Mouse (Mus musculus): ENCODE measurements at regions not wholly inside any gene's neighbourhood (a gene's known extent, or its start where the extent isn't known, plus 50 kb on each side); places are given as distances from the start of the nearest gene placed in this dataset.
"Not testable (repeated sequence)": the region's sequence is repeated elsewhere in the genome, so short reads cannot be mapped to it uniquely, and the experiment has no call there.

- H3K9ac ChIP-seq (replicated peaks; ENCODE audit: low read length); H3K4me2 ChIP-seq (ENCODE audit: low read depth, low read length); H3K4me1 ChIP-seq (ENCODE audit: insufficient read depth, low read length); H3K9me3 ChIP-seq (ENCODE audit: low read length); H3K27ac ChIP-seq; H3K27me3 ChIP-seq (ENCODE audit: insufficient read depth, low read length); DNase-seq (ENCODE audit: low spot score); H3K36me3 ChIP-seq (ENCODE audit: insufficient read depth, low read length); H3K4me3 ChIP-seq (ENCODE audit: low read length); ATAC-seq: not testable (repeated sequence)
- WGBS: 64% methylated on average over 1 of the region's 1 CpGs
Measured at GRCm38 (mm10) chr2:95433996-95434395, 884.0 kb upstream of the Lrrc4c start.

GRCm38 (mm10) chr2:95440957-95441356 is 877.0 kb upstream of the Lrrc4c start:
- TF ChIP-seq CTCF (IDR thresholded peaks at IDR 0.05; ENCODE audit: low read depth): no peak
- no peak for ATAC-seq
- H3K4me3 ChIP-seq (ENCODE audit: low read length): no peak overlapping the region
- H3K27me3 ChIP-seq (ENCODE audit: insufficient read depth, low read length): no peaks in the 10 kb centered on the region
- no peaks in the 10 kb centered on the region for H3K9me3 ChIP-seq (ENCODE audit: low read length)
- no peak overlapping the region for H3K4me2 ChIP-seq (ENCODE audit: low read depth, low read length)
- no peak for DNase-seq (ENCODE audit: low spot score)
- H3K27ac ChIP-seq: no peak overlapping the region
- H3K9ac ChIP-seq (replicated peaks; ENCODE audit: low read length): no peak overlapping the region
- H3K4me1 ChIP-seq (ENCODE audit: insufficient read depth, low read length): no peaks in the 10 kb centered on the region
- no peaks in the 10 kb centered on the region for H3K36me3 ChIP-seq (ENCODE audit: insufficient read depth, low read length)

GRCm38 (mm10) chr2:95443245-95443799 is 874.6 kb upstream of the Lrrc4c start:
- WGBS: 66% methylated on average over 2 of the region's 2 CpGs
- no peak overlapping the region for H3K27ac ChIP-seq
- no peaks in the 10 kb centered on the region for H3K36me3 ChIP-seq (ENCODE audit: insufficient read depth, low read length)
- H3K4me1 ChIP-seq (ENCODE audit: insufficient read depth, low read length): no peaks in the 10 kb centered on the region
- no peak overlapping the region for H3K4me3 ChIP-seq (ENCODE audit: low read length)
- H3K4me2 ChIP-seq (ENCODE audit: low read depth, low read length): no peak overlapping the region
- DNase-seq (ENCODE audit: low spot score) (no peak), ATAC-seq (no peak)
- H3K9me3 ChIP-seq (ENCODE audit: low read length): no peaks in the 10 kb centered on the region
- no peak overlapping the region for H3K9ac ChIP-seq (replicated peaks; ENCODE audit: low read length)
- TF ChIP-seq CTCF (IDR thresholded peaks at IDR 0.05; ENCODE audit: low read depth): no peak
- H3K27me3 ChIP-seq (ENCODE audit: insufficient read depth, low read length): no peaks in the 10 kb centered on the region

- DNase-seq (ENCODE audit: low spot score): peak; percentile 46
- peak; percentile 21; the same call in 1 of the 2 replicates for TF ChIP-seq CTCF (IDR thresholded peaks at IDR 0.05; ENCODE audit: low read depth)
- no peak overlapping the region for H3K4me2 ChIP-seq (ENCODE audit: low read depth, low read length)
- no peaks in the 10 kb centered on the region for H3K36me3 ChIP-seq (ENCODE audit: insufficient read depth, low read length)
- H3K27me3 ChIP-seq (ENCODE audit: insufficient read depth, low read length): no peaks in the 10 kb centered on the region
- H3K9me3 ChIP-seq (ENCODE audit: low read length): no peaks in the 10 kb centered on the region
- H3K27ac ChIP-seq: no peak overlapping the region
- no peaks in the 10 kb centered on the region for H3K4me1 ChIP-seq (ENCODE audit: insufficient read depth, low read length)
- no peak overlapping the region for H3K4me3 ChIP-seq (ENCODE audit: low read length)
- WGBS: 12% methylated on average over 1 of the region's 1 CpGs
- H3K9ac ChIP-seq (replicated peaks; ENCODE audit: low read length): no peak overlapping the region
- ATAC-seq: peak; percentile 61; the same call in 1 of the 2 replicates
Measured at GRCm38 (mm10) chr2:95448897-95449296, 869.1 kb upstream of the Lrrc4c start.

- no peak overlapping the region for H3K9ac ChIP-seq (replicated peaks; ENCODE audit: low read length)
- no peak overlapping the region for H3K4me3 ChIP-seq (ENCODE audit: low read length)
- H3K27me3 ChIP-seq (ENCODE audit: insufficient read depth, low read length): no peaks in the 10 kb centered on the region
- H3K27ac ChIP-seq: no peak overlapping the region
- no peak overlapping the region for H3K4me2 ChIP-seq (ENCODE audit: low read depth, low read length)
- H3K9me3 ChIP-seq (ENCODE audit: low read length): no peaks in the 10 kb centered on the region
- DNase-seq (ENCODE audit: low spot score) (no peak), ATAC-seq (no peak)
- 87% methylated on average over 5 of the region's 5 CpGs for WGBS
- TF ChIP-seq CTCF (IDR thresholded peaks at IDR 0.05; ENCODE audit: low read depth): no peak
- H3K4me1 ChIP-seq (ENCODE audit: insufficient read depth, low read length): no peaks in the 10 kb centered on the region
- H3K36me3 ChIP-seq (ENCODE audit: insufficient read depth, low read length): no peaks in the 10 kb centered on the region
Measured at GRCm38 (mm10) chr2:95479827-95480226, 838.1 kb upstream of the Lrrc4c start.

- H3K9me3 ChIP-seq (ENCODE audit: low read length): no peaks in the 10 kb centered on the region
- no peaks in the 10 kb centered on the region for H3K36me3 ChIP-seq (ENCODE audit: insufficient read depth, low read length)
- H3K4me2 ChIP-seq (ENCODE audit: low read depth, low read length): no peak overlapping the region
- TF ChIP-seq CTCF (IDR thresholded peaks at IDR 0.05; ENCODE audit: low read depth): no peak
- no peak overlapping the region for H3K9ac ChIP-seq (replicated peaks; ENCODE audit: low read length)
- ATAC-seq: no peak
- H3K27me3 ChIP-seq (ENCODE audit: insufficient read depth, low read length): no peaks in the 10 kb centered on the region
- WGBS: 82% methylated on average over 2 of the region's 2 CpGs
- no peaks in the 10 kb centered on the region for H3K4me1 ChIP-seq (ENCODE audit: insufficient read depth, low read length)
- H3K27ac ChIP-seq: no peak overlapping the region
- DNase-seq (ENCODE audit: low spot score): no peak
- no peak overlapping the region for H3K4me3 ChIP-seq (ENCODE audit: low read length)
Measured at GRCm38 (mm10) chr2:95483397-95483796, 834.6 kb upstream of the Lrrc4c start.

GRCm38 (mm10) chr2:95487580-95488135 is 830.3 kb upstream of the Lrrc4c start:
- ATAC-seq: no peak
- Histone ChIP-seq H3K36me3 (ENCODE audit: insufficient read depth, low read length) (no peaks in the 10 kb centered on the region), H3K27me3 (ENCODE audit: insufficient read depth, low read length) (no peaks in the 10 kb centered on the region), H3K27ac (no peak overlapping the region), H3K4me2 (ENCODE audit: low read depth, low read length) (no peak overlapping the region), H3K4me3 (ENCODE audit: low read length) (no peak overlapping the region), H3K9ac (replicated peaks; ENCODE audit: low read length) (no peak overlapping the region), H3K4me1 (ENCODE audit: insufficient read depth, low read length) (no peaks in the 10 kb centered on the region), H3K9me3 (ENCODE audit: low read length) (no peaks in the 10 kb centered on the region)
- no peak for TF ChIP-seq CTCF (IDR thresholded peaks at IDR 0.05; ENCODE audit: low read depth)
- no peak for DNase-seq (ENCODE audit: low spot score)
- 88% methylated on average over 3 of the region's 3 CpGs for WGBS

Measured in hindbrain, postnatal 0 days (tissue).